Mouse (Mus musculus) bone marrow macrophage, adult 2 months (primary cell): ENCODE measurements around the gene Hba-x. TPM values are rescaled to one million over a fixed set of nuclear protein-coding genes. Genes with fewer than 3 reads are reported as not detected.
"Not testable (repeated sequence)": the region's sequence is repeated elsewhere in the genome, so short reads cannot be mapped to it uniquely, and the experiment has no call there.

Experiments
- H3K27ac ChIP-seq: 2 replicates; pipeline ENCODE4 v1.5.1; 2012; ENCODE audit warnings: low read depth, low read length; ENCODE audit not compliant: insufficient read depth
- H3K4me1 ChIP-seq: 2 replicates; pipeline ENCODE4 v1.6.1; 2012; ENCODE audit warnings: low read length; ENCODE audit not compliant: control insufficient read depth, insufficient read depth
- H3K4me3 ChIP-seq: 2 replicates; pipeline ENCODE4 v1.5.1; 2012; ENCODE audit warnings: mild to moderate bottlenecking, low read length, moderate library complexity; ENCODE audit not compliant: insufficient read depth
- CTCF ChIP-seq: IDR thresholded peaks from 2 replicates; pipeline ENCODE4 v1.5.1; 2012; ENCODE audit warnings: low read depth, mild to moderate bottlenecking, low read length, moderate library complexity
- POLR2A ChIP-seq: IDR thresholded peaks from 2 replicates; pipeline ENCODE4 v1.6.1; 2012; ENCODE audit warnings: mild to moderate bottlenecking, low read depth, low read length, borderline replicate concordance
- polyA plus RNA-seq: library from polyadenylated mRNA; stranded (reverse); fragments of >200 nt; gene quantifications from 2 replicates; pipeline ENCODE4 v1.2.4, GENCODE M21; 2012; ENCODE audit not compliant: missing spikeins, insufficient read depth, insufficient read length

The Hba-x gene
- polyA plus RNA-seq, 1 experiment = not detected

DNA sequence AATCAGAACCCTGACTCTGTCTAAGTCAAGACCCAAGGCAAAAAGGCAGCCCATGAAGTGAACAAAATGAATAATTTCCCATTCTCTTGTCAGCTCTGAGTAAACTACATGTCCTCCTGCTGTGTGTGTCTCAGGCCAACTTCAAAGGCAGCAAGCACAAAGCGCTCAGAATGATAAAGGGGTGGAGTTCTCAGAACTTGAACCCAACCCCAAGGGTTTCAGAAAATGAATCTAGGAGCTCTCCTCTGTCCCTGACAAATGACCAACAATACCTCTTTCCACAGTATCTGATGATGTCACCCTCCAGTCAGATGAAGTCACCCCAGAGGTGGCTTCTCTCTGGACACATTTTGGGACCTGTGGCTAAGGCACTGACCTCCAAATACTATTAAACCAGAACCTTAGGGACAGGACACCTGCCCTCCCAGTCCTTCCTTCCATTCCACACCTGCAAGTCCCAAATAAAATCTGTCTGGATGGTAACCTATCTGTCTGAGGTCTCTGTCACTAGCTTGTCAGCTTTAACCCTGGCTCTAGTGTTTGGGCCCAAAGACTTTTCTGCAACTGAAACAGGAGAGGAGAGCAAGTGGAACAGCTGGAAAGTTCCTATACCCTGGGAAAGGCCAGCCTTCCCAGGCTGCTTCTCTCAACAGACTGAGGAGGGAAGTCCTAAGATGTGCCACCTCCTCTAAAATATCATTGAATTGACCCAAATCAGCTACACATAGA, 5.4 kb downstream of the Hba-x start:
- TF ChIP-seq CTCF = no peak
- TF ChIP-seq POLR2A = no peak
- Histone ChIP-seq H3K4me1 (no peaks in the 10 kb centered on the region), H3K27ac (no peak overlapping the region), H3K4me3 (no peak overlapping the region)

DNA sequence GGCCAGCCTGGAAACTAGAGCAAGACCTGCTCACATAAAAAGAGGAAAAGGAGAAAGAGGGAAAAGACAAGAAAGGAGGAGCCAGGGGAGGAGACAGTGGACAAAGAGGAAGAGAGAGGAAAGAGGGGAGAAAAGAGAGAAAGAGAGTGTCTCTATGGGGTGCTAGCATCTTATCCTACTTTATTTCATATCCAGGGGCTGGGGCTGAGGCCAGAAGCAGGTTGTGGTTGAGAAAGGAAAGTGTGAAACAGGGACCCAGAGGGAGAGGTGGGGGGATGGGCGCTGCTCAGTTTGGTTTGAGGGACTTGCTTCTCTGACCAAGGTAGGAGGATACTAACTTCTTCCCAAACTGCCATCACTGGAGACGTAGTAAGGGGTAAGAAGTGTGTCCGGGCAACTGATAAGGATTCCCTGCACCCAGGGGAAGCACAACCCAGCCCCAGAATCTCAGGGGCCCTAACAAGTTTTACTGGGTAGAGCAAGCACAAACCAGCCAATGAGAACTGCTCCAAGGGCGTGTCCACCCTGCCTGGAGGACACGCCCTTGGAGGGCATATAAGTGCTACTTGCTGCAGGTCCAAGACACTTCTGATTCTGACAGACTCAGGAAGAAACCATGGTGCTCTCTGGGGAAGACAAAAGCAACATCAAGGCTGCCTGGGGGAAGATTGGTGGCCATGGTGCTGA, 7.0 kb downstream of the Hba-x start, which contains the start of gene Hba-a1:
Gene Hba-a1, plus strand, starts transcription at position 421 of the 687 bp plus-strand sequence.
- H3K27ac ChIP-seq, H3K4me1 ChIP-seq, H3K4me3 ChIP-seq: not testable (repeated sequence)

DNA sequence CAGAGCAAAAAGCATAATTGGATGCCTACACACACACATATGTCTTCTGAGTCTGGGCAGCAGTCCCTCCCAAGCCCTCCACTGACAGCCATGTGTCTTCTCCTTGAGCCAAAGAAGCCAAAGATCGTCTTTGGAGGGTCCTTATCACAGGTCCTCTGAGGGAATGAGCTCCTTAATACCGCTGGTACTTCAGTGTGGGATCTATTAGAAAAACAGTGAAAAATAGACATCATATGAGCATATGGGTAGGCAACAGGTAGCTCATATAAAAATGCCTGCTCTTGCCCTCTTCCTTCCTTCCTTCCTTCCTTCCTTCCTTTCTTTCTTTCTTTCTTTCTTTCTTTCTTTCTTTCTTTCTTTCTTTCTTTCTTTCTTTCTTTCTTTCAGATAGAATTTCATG, 8.4 kb downstream of the Hba-x start:
- not testable (repeated sequence) for H3K27ac ChIP-seq, H3K4me1 ChIP-seq, H3K4me3 ChIP-seq

DNA sequence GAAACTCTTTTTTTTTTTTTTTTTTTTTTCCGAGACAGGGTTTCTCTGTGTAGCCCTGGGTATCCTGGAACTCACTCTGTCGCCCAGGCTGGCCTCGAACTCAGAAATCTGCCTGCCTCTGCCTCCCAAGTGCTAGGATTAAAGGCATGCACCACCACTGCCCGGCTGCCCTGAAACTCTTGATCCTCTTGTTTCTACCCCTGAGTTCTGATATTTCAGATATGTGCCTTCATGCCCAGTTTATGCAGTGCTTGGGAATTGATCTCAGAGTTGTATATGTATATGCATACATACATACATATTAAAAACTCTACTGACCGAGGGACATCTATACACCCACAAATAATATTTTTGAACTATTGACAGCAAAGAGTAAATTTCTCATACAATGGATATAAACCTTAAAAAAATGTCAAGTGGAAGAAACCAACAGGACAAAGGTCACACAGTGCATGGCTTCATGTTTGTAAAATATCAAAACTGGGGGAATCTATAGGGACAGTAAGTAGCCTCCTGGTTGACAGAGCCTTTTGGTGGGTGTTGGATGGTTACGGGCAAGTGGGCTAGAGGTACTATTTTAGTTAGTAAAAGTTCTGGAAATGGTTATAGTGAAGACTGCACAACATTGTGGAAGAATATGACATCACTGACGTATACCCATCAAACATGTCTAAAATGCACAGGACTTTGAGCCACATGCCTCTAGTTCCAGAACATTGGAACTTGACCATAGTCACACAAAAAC, 9.0 kb downstream of the Hba-x start:
- TF ChIP-seq CTCF (no peak), POLR2A (no peak)
- no peak overlapping the region for H3K27ac ChIP-seq
- no peak overlapping the region for H3K4me3 ChIP-seq
- H3K4me1 ChIP-seq = no peaks in the 10 kb centered on the region

DNA sequence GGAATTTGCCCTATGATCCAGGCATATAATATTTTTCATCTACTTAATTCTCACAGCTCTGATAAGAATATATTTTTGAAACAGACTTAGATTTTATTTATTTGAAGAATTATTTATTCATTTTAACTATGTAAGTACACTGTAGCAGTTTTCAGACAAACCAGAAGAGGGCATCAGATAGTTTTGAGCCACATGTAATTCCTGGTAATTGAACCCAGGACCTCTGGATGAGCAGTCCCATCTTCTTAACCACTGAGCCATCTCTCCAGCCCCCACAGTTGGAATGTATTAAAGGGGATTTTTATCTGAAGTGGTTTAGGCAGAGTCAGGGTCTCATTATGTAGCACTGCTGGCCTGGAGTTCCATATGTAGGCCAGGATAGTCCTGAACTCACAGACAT, 9.7 kb downstream of the Hba-x start:
- not testable (repeated sequence) for H3K4me1 ChIP-seq, H3K27ac ChIP-seq, H3K4me3 ChIP-seq

DNA sequence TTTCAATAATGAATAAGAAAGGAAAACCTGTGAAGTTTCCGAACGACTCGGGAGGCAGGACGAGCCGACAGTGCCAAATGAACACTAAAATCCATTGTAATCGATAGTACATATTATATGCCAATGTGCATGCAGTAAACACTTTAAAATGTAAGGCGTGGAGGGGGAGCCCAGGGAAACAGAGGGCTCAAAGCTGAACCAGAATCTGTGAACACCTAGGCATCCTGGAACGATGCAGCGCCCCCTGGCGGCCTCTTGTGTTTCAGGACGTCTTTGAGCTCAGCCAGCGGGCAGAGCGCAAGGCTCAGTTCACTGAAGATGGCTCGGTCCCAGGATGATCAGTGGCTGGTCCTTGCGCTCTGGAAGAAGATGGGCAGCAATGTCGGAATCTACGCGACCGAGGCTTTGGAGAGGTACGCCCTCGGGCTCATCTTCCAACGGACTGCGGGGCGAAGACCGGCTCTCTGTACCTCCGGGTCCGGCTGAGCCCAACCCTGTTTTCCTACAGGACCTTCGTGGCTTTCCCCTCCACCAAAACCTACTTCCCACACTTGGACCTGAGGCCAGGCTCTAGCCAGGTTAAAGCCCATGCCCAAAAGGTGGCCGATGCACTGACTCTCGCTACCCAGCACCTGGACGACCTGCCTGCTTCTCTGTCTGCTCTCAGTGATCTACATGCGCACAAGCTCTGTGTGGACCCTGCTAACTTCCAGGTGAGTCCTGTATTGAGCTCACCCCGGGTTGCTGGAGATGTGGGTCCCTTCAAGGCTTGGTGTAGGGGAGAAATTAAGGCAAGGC, 10.7 kb downstream of the Hba-x start, which contains the start of gene Hbq1b:
Gene Hbq1b, plus strand, starts transcription at position 271 of the 798 bp plus-strand sequence.
- not testable (repeated sequence) for H3K4me3 ChIP-seq, H3K27ac ChIP-seq, H3K4me1 ChIP-seq
- TF ChIP-seq CTCF = peak; percentile 81

DNA sequence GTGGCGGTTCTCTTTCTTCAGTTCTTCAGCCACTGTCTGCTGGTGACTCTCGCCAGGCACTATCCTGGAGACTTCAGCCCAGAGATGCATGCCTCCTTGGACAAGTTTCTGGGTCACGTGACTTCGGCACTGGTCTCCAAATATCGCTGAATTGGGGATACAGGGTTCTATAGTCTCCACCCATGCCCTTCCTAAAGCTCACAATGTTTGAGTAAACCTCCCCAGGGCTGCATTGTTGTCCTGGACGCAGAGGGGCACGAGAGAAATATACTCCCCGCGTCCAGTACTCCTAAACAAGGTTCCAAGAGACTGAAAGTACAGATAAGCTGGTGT, 11.3 kb downstream of the Hba-x start:
- Histone ChIP-seq H3K27ac (no peak overlapping the region), H3K4me3 (no peak overlapping the region), H3K4me1 (no peaks in the 10 kb centered on the region)
- no peak for TF ChIP-seq CTCF
- no peak for TF ChIP-seq POLR2A

DNA sequence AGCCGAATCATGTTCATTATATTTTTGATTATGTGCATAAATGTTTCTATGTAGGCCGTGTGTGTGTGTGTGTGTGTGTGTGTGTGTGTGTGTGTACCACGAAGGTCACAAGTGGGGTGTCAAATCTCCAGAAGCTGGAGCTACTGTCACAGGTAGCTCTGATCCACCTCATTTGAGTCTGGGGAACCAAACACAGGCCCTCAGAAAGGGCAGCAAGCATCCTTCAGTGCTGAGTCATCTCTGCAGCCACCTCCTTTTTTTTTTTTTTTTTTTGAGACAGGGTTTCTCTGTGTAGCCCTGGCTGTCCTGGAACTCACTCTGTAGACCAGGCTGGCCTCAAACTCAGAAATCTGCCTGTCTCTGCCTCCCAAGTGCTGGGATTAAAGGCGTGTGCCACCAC, 16.6 kb downstream of the Hba-x start:
- H3K4me3 ChIP-seq, H3K27ac ChIP-seq, H3K4me1 ChIP-seq: not testable (repeated sequence)

DNA sequence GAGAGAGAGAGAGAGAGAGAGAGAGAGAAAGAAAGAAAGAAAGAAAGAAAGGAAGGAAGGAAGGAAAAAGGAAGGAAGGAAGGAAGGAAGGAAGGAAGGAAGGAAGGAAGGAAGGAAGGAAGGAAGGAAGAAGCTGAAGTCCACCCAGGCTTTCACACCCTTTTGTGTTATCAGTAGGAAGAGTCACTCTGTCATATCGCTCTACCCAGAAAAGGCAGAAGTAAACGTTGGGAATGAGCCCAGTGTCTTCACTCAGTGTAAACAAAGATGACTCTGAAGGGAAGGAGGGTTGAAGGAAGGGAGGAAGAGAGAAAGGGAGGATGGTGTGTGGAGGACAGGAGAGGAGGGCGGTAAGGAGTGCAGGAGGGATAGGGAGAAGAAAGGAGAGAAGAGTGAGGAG, 17.3 kb downstream of the Hba-x start:
- not testable (repeated sequence) for H3K27ac ChIP-seq, H3K4me3 ChIP-seq, H3K4me1 ChIP-seq

DNA sequence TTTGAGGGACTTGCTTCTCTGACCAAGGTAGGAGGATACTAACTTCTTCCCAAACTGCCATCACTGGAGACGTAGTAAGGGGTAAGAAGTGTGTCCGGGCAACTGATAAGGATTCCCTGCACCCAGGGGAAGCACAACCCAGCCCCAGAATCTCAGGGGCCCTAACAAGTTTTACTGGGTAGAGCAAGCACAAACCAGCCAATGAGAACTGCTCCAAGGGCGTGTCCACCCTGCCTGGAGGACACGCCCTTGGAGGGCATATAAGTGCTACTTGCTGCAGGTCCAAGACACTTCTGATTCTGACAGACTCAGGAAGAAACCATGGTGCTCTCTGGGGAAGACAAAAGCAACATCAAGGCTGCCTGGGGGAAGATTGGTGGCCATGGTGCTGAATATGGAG, 20.0 kb downstream of the Hba-x start, which contains the start of gene Hba-a2:
Gene Hba-a2, plus strand, starts transcription at position 287 of the 400 bp plus-strand sequence.
- not testable (repeated sequence) for H3K4me1 ChIP-seq, H3K4me3 ChIP-seq, H3K27ac ChIP-seq

DNA sequence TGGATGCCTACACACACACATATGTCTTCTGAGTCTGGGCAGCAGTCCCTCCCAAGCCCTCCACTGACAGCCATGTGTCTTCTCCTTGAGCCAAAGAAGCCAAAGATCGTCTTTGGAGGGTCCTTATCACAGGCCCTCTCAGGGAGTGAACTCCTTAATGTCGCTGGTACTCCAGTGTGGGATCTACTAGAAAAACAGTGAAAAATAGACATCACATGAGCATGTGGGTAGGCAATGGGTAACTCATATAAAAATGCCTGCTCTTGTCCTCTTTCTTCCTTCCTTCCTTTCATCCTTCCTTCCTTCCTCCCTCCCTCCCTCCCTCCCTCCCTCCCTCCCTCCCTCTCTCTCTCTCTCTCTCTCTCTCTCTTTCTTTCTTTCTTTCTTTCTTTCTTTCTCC, 21.2 kb downstream of the Hba-x start:
- H3K4me3 ChIP-seq, H3K27ac ChIP-seq, H3K4me1 ChIP-seq: not testable (repeated sequence)
